Mouse (Mus musculus): ENCODE results near the gene Ddx60. TPM values are rescaled to one million over a fixed set of nuclear protein-coding genes. Genes with fewer than 3 reads are reported as not detected.
A peak's percentile ranks its signal among the peaks of the same experiment; 100 is the strongest.

Gene Ddx60
- polyA plus RNA-seq (2015; fragmentation: Nextera tagmentation; extraction: Ambion mirVana), result 0.37 and 0.61 TPM in 2 replicates

GRCm38 (mm10) chr8:61927777-61928494, at the start of gene Ddx60:
Gene Ddx60, plus strand, starts transcription at chr8:61928087.
- no peak within 1 kb of the TSS for H3K27ac ChIP-seq
- H3K9ac ChIP-seq, result peak within 1 kb of the TSS; percentile 33
- peaks cover 9% of the 10 kb centered on the region; the same call in 1 of the 2 replicates for H3K4me1 ChIP-seq
- 11% methylated on average over 22 of the region's 22 CpGs for WGBS
- H3K27me3 ChIP-seq (replicated peaks), result no peaks in the 10 kb centered on the region
- ATAC-seq (replicated peaks), result peak; percentile 70; the same call in 1 of the 2 replicates
- no peaks in the 10 kb centered on the region for H3K36me3 ChIP-seq (replicated peaks)
- H3K4me3 ChIP-seq, result peak within 1 kb of the TSS; percentile 35
- H3K9me3 ChIP-seq, result no peaks in the 10 kb centered on the region
- peak within 1 kb of the TSS; percentile 63 for H3K4me2 ChIP-seq

- Histone ChIP-seq H3K9me3 (no peaks in the 10 kb centered on the region), H3K27me3 (replicated peaks) (no peaks in the 10 kb centered on the region), H3K27ac (no peak overlapping the region), H3K4me2 (no peak overlapping the region), H3K4me3 (no peak overlapping the region), H3K9ac (no peak overlapping the region), H3K36me3 (replicated peaks) (no peaks in the 10 kb centered on the region), H3K4me1 (no peaks in the 10 kb centered on the region)
- 57% methylated on average over 2 of the region's 2 CpGs for WGBS
- peak; percentile 76; the same call in 1 of the 2 replicates for ATAC-seq (replicated peaks)
These were observed 33.8 kb upstream of the Ddx60 start for GRCm38 (mm10) chr8:61894062-61894461.

- 86% methylated on average over 1 of the region's 1 CpGs for WGBS
- no peaks in the 10 kb centered on the region for H3K4me1 ChIP-seq
- no peak overlapping the region for H3K27ac ChIP-seq
These were observed 31.1 kb upstream of the Ddx60 start for GRCm38 (mm10) chr8:61896742-61897141.

GRCm38 (mm10) chr8:61897402-61897801, 30.5 kb upstream of the Ddx60 start:
- Histone ChIP-seq H3K4me3 (no peak overlapping the region), H3K4me1 (no peaks in the 10 kb centered on the region), H3K9ac (no peak overlapping the region), H3K27ac (no peak overlapping the region), H3K9me3 (no peaks in the 10 kb centered on the region), H3K27me3 (replicated peaks) (no peaks in the 10 kb centered on the region), H3K36me3 (replicated peaks) (no peaks in the 10 kb centered on the region), H3K4me2 (no peak overlapping the region)
- 78% methylated on average over 1 of the region's 1 CpGs for WGBS
- ATAC-seq (replicated peaks), result no peak; the same call in 1 of the 2 replicates

More at GRCm38 (mm10) chr8:61896742-61897141, 31.1 kb upstream of the Ddx60 start:
- no peaks in the 10 kb centered on the region for H3K9me3 ChIP-seq
- no peaks in the 10 kb centered on the region for H3K36me3 ChIP-seq (replicated peaks)
- H3K27me3 ChIP-seq (replicated peaks), result no peaks in the 10 kb centered on the region
- no peak overlapping the region for H3K4me3 ChIP-seq
- H3K4me2 ChIP-seq, result no peak overlapping the region
- H3K9ac ChIP-seq, result no peak overlapping the region
- no peak for ATAC-seq (replicated peaks)

- Histone ChIP-seq H3K4me1 (no peaks in the 10 kb centered on the region), H3K9ac (no peak overlapping the region), H3K9me3 (no peaks in the 10 kb centered on the region), H3K4me2 (no peak overlapping the region), H3K27ac (no peak overlapping the region), H3K27me3 (replicated peaks) (no peaks in the 10 kb centered on the region), H3K4me3 (no peak overlapping the region), H3K36me3 (replicated peaks) (no peaks in the 10 kb centered on the region)
- no peak for ATAC-seq (replicated peaks)
- 13% methylated on average over 6 of the region's 6 CpGs for WGBS
These were observed 26.7 kb upstream of the Ddx60 start for GRCm38 (mm10) chr8:61901028-61901717.

GRCm38 (mm10) chr8:61902521-61902920, 25.4 kb upstream of the Ddx60 start, which contains the start of gene Palld:
Gene Palld, minus strand, starts transcription at chr8:61902690.
- 88% methylated on average over 5 of the region's 5 CpGs for WGBS
- no peaks in the 10 kb centered on the region for H3K4me1 ChIP-seq
- H3K9me3 ChIP-seq, result no peaks in the 10 kb centered on the region
- no peaks in the 10 kb centered on the region for H3K36me3 ChIP-seq (replicated peaks)
- H3K4me3 ChIP-seq, result no peak within 1 kb of the TSS
- no peaks in the 10 kb centered on the region for H3K27me3 ChIP-seq (replicated peaks)
- no peak within 1 kb of the TSS for H3K9ac ChIP-seq
- no peak within 1 kb of the TSS for H3K27ac ChIP-seq
- no peak for ATAC-seq (replicated peaks)
- H3K4me2 ChIP-seq, result no peak within 1 kb of the TSS

- ATAC-seq (replicated peaks), result no peak
- H3K4me3 ChIP-seq, result no peak overlapping the region
- no peaks in the 10 kb centered on the region for H3K4me1 ChIP-seq
- no peak overlapping the region for H3K4me2 ChIP-seq
- H3K9me3 ChIP-seq, result no peaks in the 10 kb centered on the region
- WGBS, result 69% methylated on average over 13 of the region's 13 CpGs
- H3K9ac ChIP-seq, result no peak overlapping the region
- H3K27ac ChIP-seq, result no peak overlapping the region
- H3K27me3 ChIP-seq (replicated peaks), result no peaks in the 10 kb centered on the region
- H3K36me3 ChIP-seq (replicated peaks), result no peaks in the 10 kb centered on the region
These were observed 19.3 kb upstream of the Ddx60 start for GRCm38 (mm10) chr8:61908303-61909215.

- H3K27me3 ChIP-seq (replicated peaks), result no peaks in the 10 kb centered on the region
- H3K9me3 ChIP-seq, result no peaks in the 10 kb centered on the region
- H3K27ac ChIP-seq, result no peak overlapping the region
- H3K4me1 ChIP-seq, result no peaks in the 10 kb centered on the region
- H3K36me3 ChIP-seq (replicated peaks), result no peaks in the 10 kb centered on the region
- H3K4me3 ChIP-seq, result no peak overlapping the region
- WGBS, result 86% methylated on average over 3 of the region's 3 CpGs
- ATAC-seq (replicated peaks), result no peak
- H3K4me2 ChIP-seq, result no peak overlapping the region
- no peak overlapping the region for H3K9ac ChIP-seq
These were observed 18.6 kb upstream of the Ddx60 start for GRCm38 (mm10) chr8:61909313-61909712.

- H3K27me3 ChIP-seq (replicated peaks), result no peaks in the 10 kb centered on the region
- 91% methylated on average over 5 of the region's 5 CpGs for WGBS
- H3K9me3 ChIP-seq, result no peaks in the 10 kb centered on the region
- H3K4me1 ChIP-seq, result no peaks in the 10 kb centered on the region
- no peaks in the 10 kb centered on the region for H3K36me3 ChIP-seq (replicated peaks)
- no peak overlapping the region for H3K9ac ChIP-seq
- no peak for ATAC-seq (replicated peaks)
- no peak overlapping the region for H3K27ac ChIP-seq
- H3K4me3 ChIP-seq, result no peak overlapping the region
- H3K4me2 ChIP-seq, result no peak overlapping the region
These were observed 15.1 kb upstream of the Ddx60 start for GRCm38 (mm10) chr8:61912817-61913216.

GRCm38 (mm10) chr8:61913957-61914356, 13.9 kb upstream of the Ddx60 start:
- Histone ChIP-seq H3K4me2 (no peak overlapping the region), H3K4me1 (no peaks in the 10 kb centered on the region), H3K27ac (no peak overlapping the region), H3K9ac (no peak overlapping the region), H3K27me3 (replicated peaks) (no peaks in the 10 kb centered on the region), H3K36me3 (replicated peaks) (no peaks in the 10 kb centered on the region), H3K4me3 (no peak overlapping the region), H3K9me3 (no peaks in the 10 kb centered on the region)
- WGBS, result 89% methylated on average over 9 of the region's 9 CpGs
- no peak for ATAC-seq (replicated peaks)

- no peak overlapping the region for H3K4me2 ChIP-seq
- ATAC-seq (replicated peaks), result no peak
- H3K27me3 ChIP-seq (replicated peaks), result no peaks in the 10 kb centered on the region
- 75% methylated on average over 4 of the region's 4 CpGs for WGBS
- H3K9ac ChIP-seq, result no peak overlapping the region
- no peaks in the 10 kb centered on the region for H3K4me1 ChIP-seq
- H3K27ac ChIP-seq, result no peak overlapping the region
- no peaks in the 10 kb centered on the region for H3K36me3 ChIP-seq (replicated peaks)
- H3K4me3 ChIP-seq, result no peak overlapping the region
- H3K9me3 ChIP-seq, result no peaks in the 10 kb centered on the region
These were observed 10.6 kb upstream of the Ddx60 start for GRCm38 (mm10) chr8:61917287-61917686.

Data from midbrain, embryonic 15.5 days (tissue).